Mouse (Mus musculus): Measurements from ENCODE around the gene Ttyh3.

Ttyh3 gene

DNA sequence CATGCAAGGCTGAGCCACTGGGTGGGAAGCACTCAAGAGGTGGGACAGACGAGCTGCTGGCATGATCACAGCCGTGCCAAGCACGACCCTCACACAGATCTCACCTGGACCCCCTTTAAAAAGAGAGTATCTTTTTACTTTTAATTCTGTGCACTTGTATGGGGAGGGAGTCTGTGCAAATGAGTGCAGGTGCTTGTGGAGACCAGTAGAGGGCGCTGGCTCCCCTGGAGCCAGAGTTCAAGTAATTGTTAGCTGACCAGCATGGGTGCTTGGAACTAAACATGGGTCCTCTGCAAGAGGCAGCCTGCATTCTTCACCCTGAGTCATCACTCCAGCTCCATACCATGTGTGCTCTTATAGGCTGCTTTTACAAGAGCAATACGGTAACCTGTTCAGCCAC lies 21.3 kb downstream of the Ttyh3 start:
- DNase-seq = no peak

DNA sequence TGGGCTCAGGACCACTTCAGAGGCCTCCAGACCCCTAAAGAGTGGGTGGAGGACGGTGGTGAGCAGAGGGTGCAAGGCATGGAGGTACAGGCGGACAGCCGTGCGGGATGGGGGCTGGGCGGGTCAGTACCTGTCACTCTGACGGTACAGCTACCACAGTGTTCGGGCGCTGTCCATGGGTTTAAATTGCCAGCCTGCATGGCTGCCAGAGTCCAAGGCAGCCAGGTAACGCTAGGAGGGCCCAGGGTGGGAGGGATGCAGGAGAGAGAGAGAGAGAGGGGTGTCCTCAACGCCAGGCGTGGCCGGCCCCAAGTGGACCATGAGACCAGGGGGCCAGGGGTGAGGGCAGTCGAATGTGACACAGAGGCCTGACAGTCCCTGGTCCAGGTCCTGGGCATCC lies 23.9 kb downstream of the Ttyh3 start:
- no peak for DNase-seq

DNA sequence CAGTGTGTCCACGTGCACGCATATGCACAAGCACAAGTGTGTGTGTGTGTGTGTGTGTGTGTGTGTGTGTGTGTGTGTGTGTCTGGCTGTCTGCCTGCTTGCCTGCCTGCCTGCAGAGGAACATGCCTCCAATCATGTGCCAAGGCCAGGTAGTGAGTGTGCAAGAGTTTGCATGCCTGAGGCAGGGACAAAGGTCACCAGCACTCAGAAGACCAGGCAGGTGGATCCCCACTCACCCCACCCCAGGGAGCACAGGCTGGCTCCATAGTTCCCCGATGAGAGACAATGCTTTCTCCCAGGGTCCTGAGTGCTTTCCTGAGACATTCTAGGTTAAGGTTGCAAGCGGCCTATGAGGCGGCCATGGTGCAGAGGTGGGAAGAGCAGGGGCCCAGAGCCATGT lies 24.6 kb downstream of the Ttyh3 start:
- peak in 1 of 2 experiments; percentile 40 for DNase-seq

DNA sequence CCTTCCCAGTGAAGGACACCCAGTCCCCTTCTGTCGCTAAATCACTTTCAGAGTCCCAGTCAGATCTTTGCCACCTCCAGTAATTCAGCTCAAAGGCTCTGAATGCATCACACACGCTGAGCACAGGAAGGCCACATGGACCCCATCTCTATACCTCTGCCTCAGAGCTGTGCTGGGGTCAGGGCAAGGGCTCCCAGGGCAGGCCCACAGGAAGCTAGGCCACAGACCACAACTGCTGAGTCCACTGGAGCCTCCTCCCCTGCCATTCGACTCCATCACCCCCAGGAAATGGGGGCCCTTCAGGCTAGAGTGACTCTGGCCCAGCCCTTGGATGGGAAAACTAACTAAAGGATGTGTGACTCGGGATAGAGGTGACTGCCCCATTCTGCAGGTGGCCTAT lies 25.0 kb downstream of the Ttyh3 start:
- DNase-seq = no peak

DNA sequence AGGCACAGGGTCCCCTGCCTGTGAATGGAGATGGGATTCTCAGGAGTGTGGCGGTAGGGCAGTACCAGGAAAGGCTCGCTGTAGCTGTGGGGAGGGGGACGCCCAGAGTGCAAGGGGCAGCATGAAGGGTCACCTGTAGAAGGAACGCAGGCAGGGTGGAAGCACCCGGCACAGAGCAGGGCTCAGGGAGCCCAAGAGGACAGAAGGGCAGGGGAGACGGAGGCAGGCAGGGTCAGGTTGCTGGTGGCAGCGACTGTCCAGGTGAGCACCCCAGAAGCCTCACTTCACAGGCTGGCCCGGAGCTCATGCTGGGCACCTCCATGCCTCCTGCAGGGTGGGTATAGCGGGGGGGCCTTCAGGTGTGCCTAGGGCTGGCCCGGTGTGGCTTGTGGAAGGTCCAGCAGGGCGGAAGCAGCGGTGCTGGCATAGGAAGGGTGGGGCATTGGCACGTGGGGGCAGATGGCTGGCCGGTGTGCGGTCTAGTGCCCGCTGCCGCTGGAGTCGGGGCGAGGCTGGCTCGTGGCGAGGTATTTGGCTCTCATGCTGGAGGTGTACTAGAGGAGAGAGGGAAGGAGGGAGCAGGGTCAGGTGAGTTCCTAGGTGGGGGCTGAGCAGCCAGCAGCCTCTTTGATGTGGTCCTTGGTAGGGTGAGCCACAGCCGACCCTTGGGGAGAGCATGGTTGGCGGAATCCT lies 25.7 kb downstream of the Ttyh3 start:
- DNase-seq = peak in 1 of 2 experiments; percentile 33

DNA sequence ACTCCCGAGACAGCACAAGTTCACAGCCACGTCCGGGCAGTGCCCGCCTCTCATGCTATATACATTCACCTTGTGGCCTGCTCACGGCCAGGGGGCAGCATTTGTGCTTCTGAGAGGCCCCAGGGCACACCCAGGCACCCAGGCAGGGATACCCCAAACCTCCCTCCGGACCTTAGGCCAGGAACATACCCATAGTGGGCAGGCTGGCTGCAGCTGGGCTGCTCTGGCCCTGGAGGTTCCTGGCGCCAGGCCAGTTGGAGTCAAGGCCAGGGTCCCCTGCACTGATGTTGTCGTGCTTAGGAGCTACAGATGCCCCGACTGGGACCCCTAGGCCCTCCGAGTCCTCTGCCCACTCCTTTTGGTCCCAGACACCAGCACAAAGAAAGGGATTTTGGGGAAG lies 27.3 kb downstream of the Ttyh3 start:
- DNase-seq = no peak

DNA sequence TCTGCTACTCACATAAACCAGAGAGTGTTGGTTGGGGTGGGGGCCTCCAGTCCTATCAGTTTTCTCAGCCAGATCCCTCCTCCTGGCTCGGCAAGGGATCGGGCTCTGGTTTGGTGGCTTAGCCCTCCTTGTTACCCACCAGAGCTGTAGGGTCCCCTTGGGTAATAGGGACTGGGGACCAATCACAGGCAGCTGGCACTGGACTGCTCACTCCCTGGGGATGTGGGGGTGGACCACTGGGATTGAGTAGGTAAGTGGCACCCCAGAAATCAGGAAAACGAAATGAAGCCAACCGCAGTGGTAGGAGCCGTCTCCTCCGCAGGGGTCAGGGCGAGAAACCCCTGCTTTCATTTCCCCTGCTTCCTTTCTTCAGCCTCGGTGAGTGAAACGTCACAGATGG lies 27.7 kb downstream of the Ttyh3 start:
- DNase-seq = no peak

DNA sequence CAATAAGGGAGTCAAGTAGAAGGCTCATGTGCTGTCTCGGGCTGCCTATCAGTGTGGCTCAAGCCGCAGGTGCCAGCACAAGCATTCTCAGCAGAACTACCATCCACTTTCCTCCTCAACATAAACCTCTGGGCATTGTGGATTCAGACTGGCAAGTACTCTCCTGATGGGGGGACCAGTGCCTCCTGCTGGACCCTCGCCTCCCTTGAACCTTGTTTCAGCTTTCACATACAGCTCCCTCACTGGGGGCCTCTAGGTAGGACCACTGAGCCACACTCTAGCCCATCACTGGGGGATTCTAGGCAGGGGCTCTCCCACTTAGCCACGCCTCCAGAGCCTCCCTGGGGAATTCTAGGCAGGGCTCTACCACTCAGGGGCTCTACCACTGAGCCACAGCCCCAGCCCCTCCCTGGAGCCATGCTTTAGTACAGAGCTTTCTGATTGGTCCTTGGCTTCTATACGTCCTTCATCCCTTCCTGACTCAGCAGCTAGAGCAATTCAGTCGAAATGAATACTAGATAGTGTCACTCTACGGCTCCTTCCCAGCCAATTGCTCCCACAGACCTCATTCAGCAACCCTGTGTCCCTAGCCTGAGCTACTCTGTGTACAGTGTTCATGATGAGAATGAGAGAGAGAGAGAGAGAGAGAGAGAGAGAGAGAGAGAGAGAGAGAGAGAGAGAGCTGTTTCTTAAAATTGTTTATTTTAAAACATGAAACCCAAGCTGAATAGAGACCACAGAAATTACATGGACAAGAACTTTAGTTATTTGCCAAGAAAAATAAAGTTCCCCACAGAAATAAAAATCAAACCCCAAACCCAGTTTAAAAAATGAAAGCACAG lies 28.7 kb downstream of the Ttyh3 start:
- DNase-seq = no peak

DNA sequence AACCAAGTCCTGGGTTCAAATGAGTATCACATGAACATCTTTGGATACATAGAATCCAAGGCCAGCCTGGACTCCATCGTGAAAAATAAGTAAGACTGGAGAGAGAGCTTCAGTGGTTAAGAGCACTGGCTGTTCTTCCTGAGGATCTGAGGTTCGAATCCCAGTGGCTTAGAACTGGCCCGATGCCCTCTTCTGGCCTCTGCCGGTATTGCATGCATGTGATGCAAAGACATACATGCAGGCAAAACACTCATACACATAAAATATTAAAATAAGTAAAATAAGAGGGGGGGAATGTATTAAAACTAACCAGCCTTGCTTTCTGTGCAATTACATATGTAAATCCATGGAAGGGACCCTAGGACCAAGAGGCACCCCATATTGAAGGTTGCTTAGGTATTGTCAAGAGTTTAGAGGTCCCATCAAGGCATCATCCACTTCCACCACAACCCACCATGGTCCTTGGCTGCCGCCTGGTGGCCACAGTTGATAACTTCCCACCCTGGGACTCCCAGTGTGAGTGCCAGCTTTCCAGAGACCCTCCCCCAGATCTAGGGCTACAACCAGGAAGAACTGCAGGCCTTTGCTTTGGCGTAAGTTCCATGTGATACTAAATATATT lies 29.6 kb downstream of the Ttyh3 start:
- DNase-seq = peak; percentile 75 to 86

DNA sequence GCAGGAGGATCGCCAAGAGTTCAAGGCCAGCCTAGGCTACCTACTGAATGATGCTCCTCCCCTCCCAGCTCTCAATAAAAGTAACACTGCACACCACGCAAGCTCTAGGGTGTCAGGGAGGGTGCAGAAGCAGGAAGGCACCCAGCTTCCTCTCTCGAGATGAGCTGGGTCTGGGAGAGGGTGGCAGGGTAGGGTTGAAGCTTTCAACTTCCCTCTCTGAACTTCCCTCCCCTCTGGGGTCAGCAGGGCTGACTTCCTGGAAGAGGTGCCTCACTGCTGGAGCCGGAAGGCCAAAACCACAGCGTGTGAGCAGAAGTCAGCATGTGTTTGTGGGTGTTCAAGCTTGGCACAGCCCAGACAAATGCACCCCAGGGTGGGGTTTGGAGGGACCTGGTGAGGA lies 31.1 kb downstream of the Ttyh3 start:
- no peak for DNase-seq

DNA sequence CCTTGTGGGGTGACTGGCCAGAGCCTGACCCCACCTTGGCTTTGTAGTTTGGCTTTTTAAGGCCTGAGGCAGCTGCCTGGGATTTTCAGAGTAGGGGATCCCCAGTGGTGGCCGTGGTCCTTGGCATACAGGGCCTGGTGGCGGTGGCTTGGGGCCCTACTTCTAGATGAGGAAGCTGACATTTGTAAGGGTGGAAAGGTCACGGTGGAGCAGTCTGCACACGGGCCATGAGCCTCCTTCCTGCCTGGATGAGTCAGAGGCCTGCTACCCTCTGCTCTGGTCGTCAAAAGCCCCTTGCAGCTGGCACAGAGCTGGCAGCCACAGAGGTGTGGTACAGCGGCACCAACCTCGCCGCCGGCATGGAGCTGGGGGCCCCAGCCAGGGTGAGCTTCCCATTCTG lies 32.1 kb downstream of the Ttyh3 start:
- DNase-seq = peak in 1 of 2 experiments; percentile 36

DNA sequence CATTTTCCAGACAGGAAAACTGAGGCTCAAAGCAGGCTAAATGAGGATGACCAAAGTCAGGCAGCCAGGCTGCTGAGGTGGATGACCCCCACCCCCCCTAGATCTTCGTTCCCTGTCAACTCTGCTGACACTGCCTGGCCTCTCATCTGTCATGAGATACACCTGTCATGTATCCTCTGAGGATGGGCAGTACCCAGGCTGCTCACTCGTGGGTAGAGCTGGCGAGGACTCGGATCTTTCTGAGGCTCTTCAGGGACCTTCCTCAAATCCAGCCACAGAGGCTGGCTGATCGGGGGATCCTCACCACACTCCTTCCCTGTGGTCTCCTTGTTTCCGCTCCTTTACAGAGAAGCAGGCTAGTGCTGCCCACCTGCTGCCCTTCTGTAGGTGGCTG lies 32.7 kb downstream of the Ttyh3 start:
- DNase-seq = no peak

DNA sequence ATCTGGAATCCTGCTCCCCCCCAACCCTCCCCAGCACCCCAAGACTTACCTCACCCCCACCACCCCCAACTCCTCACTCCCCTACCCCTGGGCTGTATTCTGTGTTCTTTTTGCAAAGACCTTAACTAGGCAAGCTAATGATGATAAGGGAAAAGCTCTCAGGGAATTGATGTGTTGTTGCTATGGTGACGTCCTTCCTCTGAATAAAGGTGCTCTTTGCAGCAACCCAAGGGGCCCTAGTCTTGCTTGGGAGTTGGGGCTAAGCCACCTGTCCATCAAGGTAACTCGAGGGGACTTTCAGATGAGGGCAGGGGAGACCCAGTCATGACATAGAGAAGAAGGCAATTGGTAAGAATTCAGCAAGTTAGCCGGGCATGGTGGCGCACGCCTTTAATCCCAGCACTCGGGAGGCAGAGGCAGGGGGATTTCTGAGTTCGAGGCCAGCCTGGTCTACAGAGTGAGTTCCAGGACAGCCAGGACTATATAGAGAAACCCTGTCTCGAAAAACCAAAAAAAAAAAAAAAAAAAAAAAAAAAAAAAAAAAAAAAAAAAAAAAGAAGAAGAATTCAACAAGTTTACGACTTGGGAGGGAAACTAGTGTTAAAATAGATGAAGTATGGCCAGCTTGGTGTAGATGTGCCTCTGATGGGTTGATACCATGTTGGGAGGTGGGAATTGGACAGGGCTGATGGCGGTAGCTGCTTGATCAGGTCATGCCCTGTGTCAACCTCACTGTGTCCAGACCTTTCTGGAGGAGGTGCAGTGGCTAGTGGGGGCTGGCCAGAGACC lies 33.3 kb downstream of the Ttyh3 start:
- no peak for DNase-seq

DNA sequence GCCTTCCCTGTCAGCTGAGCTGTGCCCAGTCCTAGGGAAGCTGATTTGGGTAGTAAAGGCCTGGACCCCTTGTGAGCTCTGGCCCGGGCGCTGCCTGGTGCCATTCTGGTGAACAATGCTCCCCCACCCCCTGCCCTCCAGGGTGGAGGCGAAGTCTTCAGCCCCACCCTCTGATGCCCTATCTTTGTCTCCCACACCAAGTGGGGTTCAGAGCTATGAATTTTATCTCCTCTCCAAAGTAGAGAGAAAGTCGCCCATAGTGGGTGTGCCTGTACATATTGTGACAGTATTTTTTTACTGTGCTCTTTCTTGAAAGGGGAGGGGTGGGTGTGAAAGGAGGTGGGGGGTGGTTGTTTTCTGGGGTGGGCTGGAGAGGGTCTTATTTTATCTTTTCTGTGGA lies 34.0 kb downstream of the Ttyh3 start:
- no peak for DNase-seq

DNA sequence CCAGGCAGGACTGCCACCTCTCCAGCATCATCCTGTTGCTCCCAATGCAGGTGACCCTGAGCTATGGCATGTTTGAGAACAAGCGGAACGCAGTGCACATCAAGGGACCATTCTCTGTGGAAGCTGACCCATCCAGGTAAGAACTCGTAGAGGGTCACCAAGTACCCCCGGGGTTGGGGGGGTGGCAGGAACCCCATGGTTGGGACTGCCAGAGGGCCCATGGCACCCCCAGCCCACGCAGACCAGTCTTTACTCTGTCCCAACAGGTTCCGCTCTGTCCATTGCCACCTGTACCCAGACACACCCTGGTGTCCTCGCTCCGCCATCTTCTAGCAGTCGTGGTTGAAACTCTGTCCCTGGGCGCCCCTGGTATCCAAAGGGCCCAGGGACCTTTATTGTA lies 34.7 kb downstream of the Ttyh3 start:
- DNase-seq = no peak

DNA sequence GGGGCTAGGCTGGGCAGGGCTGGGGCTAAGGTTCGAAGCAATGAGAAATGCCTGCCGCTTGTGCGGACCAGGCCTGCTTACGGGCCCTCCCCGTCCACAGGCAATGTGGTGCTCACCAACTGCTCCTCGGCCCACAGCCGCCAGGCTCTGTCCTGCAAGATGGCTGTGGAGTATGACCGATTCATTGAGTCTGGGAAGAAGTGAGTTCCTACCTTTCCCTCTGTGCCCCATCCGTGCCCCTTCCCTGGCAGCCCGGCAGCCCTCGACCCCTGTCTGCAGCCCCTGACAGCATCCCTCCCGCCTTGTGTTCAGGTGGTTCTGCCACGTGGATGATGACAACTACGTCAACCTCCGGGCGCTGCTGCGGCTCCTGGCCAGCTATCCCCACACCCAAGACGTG lies 36.6 kb downstream of the Ttyh3 start:
- DNase-seq = no peak

DNA sequence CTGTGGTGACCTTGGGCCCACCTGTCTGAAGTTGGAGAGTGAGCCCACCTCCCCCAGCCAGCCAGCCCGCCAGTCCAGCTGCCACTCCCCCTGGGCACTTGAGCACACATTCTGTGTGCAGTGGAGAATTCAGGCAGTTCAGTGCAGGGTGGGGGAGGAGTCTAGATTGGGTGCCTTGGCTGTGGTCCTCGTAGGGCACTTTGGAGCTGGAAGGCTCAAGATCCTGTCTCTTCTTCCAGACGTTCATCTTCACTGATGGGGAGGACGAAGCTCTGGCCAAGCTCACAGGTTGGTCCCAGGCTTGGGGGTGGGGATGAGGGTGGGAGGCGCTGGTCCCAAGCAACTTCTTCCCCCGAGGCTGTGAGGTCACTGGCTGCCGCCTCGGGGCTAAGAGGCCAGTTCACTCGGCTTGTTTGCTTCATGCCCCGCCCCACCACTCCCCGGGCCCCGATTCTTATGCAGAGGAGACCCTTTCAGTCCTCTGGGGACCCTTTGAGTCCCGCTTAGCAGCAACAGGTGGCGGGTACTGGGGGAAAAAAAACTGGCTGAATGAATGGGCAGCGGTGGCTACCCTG lies 37.1 kb downstream of the Ttyh3 start:
- DNase-seq = no peak

DNA sequence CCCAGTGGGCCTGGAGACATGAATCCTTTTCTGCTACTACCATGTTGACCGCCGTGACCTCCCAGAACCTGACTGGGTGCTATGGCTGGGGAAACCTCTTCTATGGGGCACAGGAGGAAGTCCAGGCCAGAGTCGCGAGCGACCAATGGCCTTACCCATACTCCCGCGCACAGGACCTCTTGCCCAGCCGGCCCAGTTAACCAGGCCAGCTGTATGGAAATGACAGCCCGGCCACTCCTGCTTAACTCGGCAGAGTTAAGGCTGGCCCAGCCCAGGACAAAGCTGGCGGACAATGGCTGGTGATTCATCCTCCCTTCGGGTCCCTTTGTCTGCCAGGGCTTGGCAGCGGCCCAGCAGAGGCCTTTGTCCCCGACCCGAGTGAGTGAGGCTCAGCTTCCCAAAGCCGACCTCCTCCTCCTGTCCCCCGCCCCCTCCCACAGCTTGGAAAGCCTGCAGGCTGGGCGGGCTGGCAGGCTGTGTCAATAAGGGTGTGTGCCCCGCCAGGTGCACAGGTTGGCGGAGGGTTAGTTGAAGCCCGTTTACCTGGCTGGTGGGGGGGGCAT lies 37.7 kb downstream of the Ttyh3 start:
- DNase-seq = peak; percentile 77 to 87

DNA sequence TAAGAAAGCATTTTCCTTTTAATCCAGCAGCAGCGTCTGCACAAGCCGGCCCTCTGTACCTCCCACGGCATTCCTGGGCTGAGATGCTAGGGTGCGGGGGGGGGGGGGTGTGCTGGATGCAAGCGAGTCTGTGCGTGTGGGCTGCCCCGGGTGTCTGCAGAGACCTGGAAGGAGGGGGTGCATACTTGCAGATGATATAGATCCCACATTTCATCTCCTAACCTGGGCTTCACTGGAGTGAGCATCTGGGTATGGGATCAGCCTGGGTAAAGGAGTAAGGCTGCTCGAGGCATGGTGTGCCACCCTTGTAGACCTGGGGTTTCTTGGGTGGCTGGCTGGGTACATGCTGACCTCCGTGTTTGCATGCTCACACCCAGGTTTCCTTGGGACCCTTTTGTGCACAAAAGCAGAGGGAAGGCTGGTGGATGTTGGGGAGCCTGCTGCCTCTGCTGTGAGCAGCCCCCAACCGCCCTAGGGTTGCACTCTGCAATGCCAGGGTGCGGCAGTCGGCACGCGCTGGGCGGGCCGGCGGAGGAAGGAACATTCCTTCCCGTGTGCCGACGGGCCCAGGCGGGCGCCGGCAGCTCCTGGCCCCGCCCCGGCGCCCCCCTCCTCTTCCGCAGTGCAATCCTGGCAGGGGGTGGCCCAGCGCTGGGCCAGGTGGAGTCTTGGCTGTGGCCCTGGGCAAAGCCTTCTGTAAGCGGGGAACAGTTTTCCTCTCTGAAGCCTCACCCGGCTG lies 38.4 kb downstream of the Ttyh3 start:
- peak; percentile 60 to 77 for DNase-seq

DNA sequence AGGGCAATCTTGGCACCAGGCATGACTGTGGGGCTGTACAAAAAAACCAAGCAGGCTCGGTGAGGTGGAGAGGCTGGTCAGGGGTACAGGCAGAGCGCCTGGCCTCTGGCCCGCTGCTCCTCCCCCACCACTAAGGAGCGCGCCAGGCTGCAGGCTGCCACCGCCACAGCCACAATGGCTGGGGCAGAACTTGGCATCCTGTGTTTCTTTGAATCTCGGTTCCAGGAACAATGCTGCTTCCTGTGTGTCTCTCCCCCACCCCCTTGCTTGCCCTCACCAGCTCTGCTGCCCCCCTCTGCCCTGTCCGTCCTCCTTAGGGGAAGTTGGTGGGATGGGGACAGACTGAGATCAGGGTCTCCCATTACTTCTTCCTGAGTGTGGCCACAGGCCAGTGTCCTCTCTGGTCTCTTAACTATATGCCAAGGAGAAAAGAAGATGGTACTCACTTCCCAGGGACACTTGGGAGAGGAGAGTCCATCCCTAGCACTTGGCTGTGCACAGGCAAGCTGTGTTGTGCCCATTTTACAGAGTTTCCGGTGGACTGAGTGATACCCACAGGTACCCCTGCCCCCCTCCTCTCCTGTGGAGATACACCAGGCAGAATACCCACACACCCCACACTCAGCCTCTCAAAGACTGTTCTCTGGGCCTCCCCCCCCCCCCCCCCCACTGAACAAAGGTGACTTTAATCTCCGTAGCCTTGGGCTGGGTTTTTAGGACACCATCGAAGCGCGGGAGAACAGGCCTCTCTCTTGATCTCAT lies 39.1 kb downstream of the Ttyh3 start:
- DNase-seq = peak; percentile 52 to 70

DNA sequence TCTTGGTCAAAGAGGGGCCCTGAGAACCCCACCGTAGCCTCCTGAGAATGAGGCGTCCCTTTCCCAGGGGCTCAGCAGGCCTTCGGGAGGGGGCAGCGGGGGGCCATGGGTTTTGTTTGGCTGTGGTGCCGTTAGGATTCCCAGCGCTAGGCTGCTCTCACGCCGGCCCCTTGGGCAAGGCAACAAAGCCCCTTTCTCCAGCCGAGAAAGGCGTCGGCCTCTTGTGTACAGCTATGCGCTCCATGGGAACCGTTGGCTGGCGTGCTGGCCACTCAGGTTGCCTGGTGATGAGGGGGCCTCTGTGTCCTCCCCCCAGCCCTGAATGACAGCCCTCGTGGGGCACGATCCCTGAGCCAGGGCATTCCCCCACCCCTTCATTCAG lies 40.2 kb downstream of the Ttyh3 start:
- DNase-seq = no peak

Measured in kidney, postnatal 25 days (tissue).